Mouse (Mus musculus): ENCODE measurements around the gene Zfand6.

Gene Zfand6

GRCm38 (mm10) chr7:84689251-84690100, at the start of gene Zfand6:
TSS of gene Zfand6 (minus strand) at chr7:84689959.
- peak; percentile 94 for DNase-seq

GRCm38 (mm10) chr7:84736803-84737202, 47.0 kb upstream of the Zfand6 start:
- DNase-seq: no peak

GRCm38 (mm10) chr7:84733038-84733437, 43.3 kb upstream of the Zfand6 start:
- DNase-seq: no peak

GRCm38 (mm10) chr7:84732052-84732451, 42.3 kb upstream of the Zfand6 start:
- DNase-seq: no peak

- DNase-seq: no peak
Measured at GRCm38 (mm10) chr7:84731076-84731475, 41.3 kb upstream of the Zfand6 start.

GRCm38 (mm10) chr7:84722804-84723459, 33.2 kb upstream of the Zfand6 start:
- no peak for DNase-seq

GRCm38 (mm10) chr7:84710287-84710958, 20.7 kb upstream of the Zfand6 start:
- no peak for DNase-seq

- DNase-seq: no peak
Measured at GRCm38 (mm10) chr7:84706877-84707276, 17.1 kb upstream of the Zfand6 start.

- no peak for DNase-seq
Measured at GRCm38 (mm10) chr7:84690101-84690509, 346 bp upstream of the Zfand6 start.

- no peak for DNase-seq
Measured at GRCm38 (mm10) chr7:84687653-84688580, 1.8 kb downstream of the Zfand6 start.

GRCm38 (mm10) chr7:84686380-84686779, 3.4 kb downstream of the Zfand6 start:
- DNase-seq: no peak

- no peak for DNase-seq
Measured at GRCm38 (mm10) chr7:84684675-84685074, 5.1 kb downstream of the Zfand6 start.

- DNase-seq: no peak
Measured at GRCm38 (mm10) chr7:84681558-84681957, 8.2 kb downstream of the Zfand6 start.

GRCm38 (mm10) chr7:84680931-84681330, 8.8 kb downstream of the Zfand6 start:
- DNase-seq: no peak

GRCm38 (mm10) chr7:84680092-84680491, 9.7 kb downstream of the Zfand6 start:
- no peak for DNase-seq

- peak; percentile 59 for DNase-seq
Measured at GRCm38 (mm10) chr7:84679264-84679663, 10.5 kb downstream of the Zfand6 start.

- no peak for DNase-seq
Measured at GRCm38 (mm10) chr7:84673103-84673502, 16.7 kb downstream of the Zfand6 start.

GRCm38 (mm10) chr7:84669554-84670152, 20.1 kb downstream of the Zfand6 start:
- no peak for DNase-seq

- DNase-seq: no peak
Measured at GRCm38 (mm10) chr7:84667946-84668345, 21.8 kb downstream of the Zfand6 start.

- no peak for DNase-seq
Measured at GRCm38 (mm10) chr7:84652740-84653139, 37.0 kb downstream of the Zfand6 start.

- DNase-seq: no peak
Measured at GRCm38 (mm10) chr7:84651987-84652321, 37.8 kb downstream of the Zfand6 start.

- no peak for DNase-seq
Measured at GRCm38 (mm10) chr7:84651303-84651986, 38.3 kb downstream of the Zfand6 start.

All from thymus, postnatal 4 days (tissue).